Mouse (Mus musculus): ENCODE results near the gene Arhgap23.

Arhgap23 gene

GRCm38 (mm10) chr11:97463166-97463565, 47.8 kb downstream of the Arhgap23 start:
- in situ Hi-C loops (cut with MseI, MboI), result no loop called here

- in situ Hi-C loops (cut with MseI, MboI), result no loop called here
Observed at GRCm38 (mm10) chr11:97463991-97464390, 48.7 kb downstream of the Arhgap23 start.

GRCm38 (mm10) chr11:97465957-97466356, 50.6 kb downstream of the Arhgap23 start:
- in situ Hi-C loops (cut with MseI, MboI), result loop anchor here in 1 of 2 experiments (5.0 kb wide), 1 partner anchor 34 kb away; no protein-coding TSS in a partner anchor

- in situ Hi-C loops (cut with MseI, MboI), result loop anchor here in 1 of 2 experiments (5.0 kb wide), 1 partner anchor 34 kb away; no protein-coding TSS in a partner anchor
Observed at GRCm38 (mm10) chr11:97466444-97467160, 51.3 kb downstream of the Arhgap23 start.

GRCm38 (mm10) chr11:97468639-97469287, 53.4 kb downstream of the Arhgap23 start:
- in situ Hi-C loops (cut with MseI, MboI), result loop anchor here in 1 of 2 experiments (5.0 kb wide), 1 partner anchor 36 kb away; no protein-coding TSS in a partner anchor

GRCm38 (mm10) chr11:97469828-97470227, 54.5 kb downstream of the Arhgap23 start:
- in situ Hi-C loops (cut with MseI, MboI), result loop anchor here in 1 of 2 experiments (5.0 kb wide), 1 partner anchor 38 kb away; no protein-coding TSS in a partner anchor

- in situ Hi-C loops (cut with MseI, MboI), result no loop called here
Observed at GRCm38 (mm10) chr11:97471276-97471675, 55.9 kb downstream of the Arhgap23 start.

- in situ Hi-C loops (cut with MseI, MboI), result no loop called here
Observed at GRCm38 (mm10) chr11:97476334-97477095, 61.2 kb downstream of the Arhgap23 start.

- in situ Hi-C loops (cut with MseI, MboI), result no loop called here
Observed at GRCm38 (mm10) chr11:97477431-97477830, 62.1 kb downstream of the Arhgap23 start.

- in situ Hi-C loops (cut with MseI, MboI), result no loop called here
Observed at GRCm38 (mm10) chr11:97478345-97478744, 63.0 kb downstream of the Arhgap23 start.

GRCm38 (mm10) chr11:97479085-97479484, 63.8 kb downstream of the Arhgap23 start:
- in situ Hi-C loops (cut with MseI, MboI), result no loop called here

- in situ Hi-C loops (cut with MseI, MboI), result no loop called here
Observed at GRCm38 (mm10) chr11:97479824-97480223, 64.5 kb downstream of the Arhgap23 start.

GRCm38 (mm10) chr11:97485661-97486060, 70.3 kb downstream of the Arhgap23 start:
- in situ Hi-C loops (cut with MseI, MboI), result no loop called here

- in situ Hi-C loops (cut with MseI, MboI), result no loop called here
Observed at GRCm38 (mm10) chr11:97487656-97488055, 72.3 kb downstream of the Arhgap23 start.

GRCm38 (mm10) chr11:97489589-97490324, 74.4 kb downstream of the Arhgap23 start:
- in situ Hi-C loops (cut with MseI, MboI), result no loop called here

- in situ Hi-C loops (cut with MseI, MboI), result no loop called here
Observed at GRCm38 (mm10) chr11:97491640-97492039, 76.3 kb downstream of the Arhgap23 start.

GRCm38 (mm10) chr11:97492836-97493235, 77.5 kb downstream of the Arhgap23 start:
- in situ Hi-C loops (cut with MseI, MboI), result no loop called here

- in situ Hi-C loops (cut with MseI, MboI), result no loop called here
Observed at GRCm38 (mm10) chr11:97497543-97497942, 82.2 kb downstream of the Arhgap23 start.

GRCm38 (mm10) chr11:97499865-97500719, 84.8 kb downstream of the Arhgap23 start, which contains the start of gene 4933428G20Rik:
Gene 4933428G20Rik, minus strand, starts transcription at chr11:97500340.
- in situ Hi-C loops (cut with MseI, MboI), result no loop called here

- in situ Hi-C loops (cut with MseI, MboI), result no loop called here
Observed at GRCm38 (mm10) chr11:97500720-97501448, 85.6 kb downstream of the Arhgap23 start.
